Mouse (Mus musculus): ENCODE results near the gene Wee2. TPM values are rescaled to one million over a fixed set of nuclear protein-coding genes. Genes with fewer than 3 reads are reported as not detected.

Gene Wee2
- not detected in 2 replicates for polyA plus RNA-seq (2012; rRNA removed)

- H3K4me1 ChIP-seq (ENCODE audit: control insufficient read depth, insufficient read depth, low read length): no peaks in the 10 kb centered on the region
- 61% methylated on average over 5 of the region's 5 CpGs for WGBS
- no peak for TF ChIP-seq POLR2A (IDR thresholded peaks at IDR 0.05; ENCODE audit: borderline replicate concordance, extremely low read depth, low read depth, low read length)
- H3K4me3 ChIP-seq (replicated peaks; ENCODE audit: extremely low read depth, low read depth, low read length): no peak within 1 kb of the TSS
- no peak for DNase-seq
Measured at GRCm38 (mm10) chr6:40438936-40439335, at the start of gene Wee2. Gene Wee2 (plus strand): TSS chr6:40439088.

DNA sequence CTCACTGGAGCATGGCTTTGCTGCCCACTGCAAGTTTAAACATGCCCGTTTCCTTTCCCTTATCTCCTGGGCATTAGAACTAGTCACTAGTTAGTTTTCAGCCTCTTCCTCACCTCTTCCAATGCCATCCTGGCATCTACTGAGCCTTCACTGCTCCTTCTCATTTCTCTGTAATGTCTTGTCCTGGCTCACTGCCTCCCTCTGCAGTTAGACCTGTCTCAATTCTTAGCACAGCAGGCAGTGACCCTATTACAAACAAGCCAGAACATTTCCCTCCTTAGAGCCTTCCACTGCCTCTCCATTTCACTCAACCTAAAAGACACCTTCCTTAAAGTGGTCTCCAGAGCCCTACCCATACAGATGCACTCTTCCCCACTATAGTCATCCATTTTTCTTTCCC lies 47.9 kb upstream of the Wee2 start:
- no peak for DNase-seq
- TF ChIP-seq CTCF (IDR thresholded peaks at IDR 0.05; ENCODE audit: insufficient read depth, low read length) (no peak), POLR2A (IDR thresholded peaks at IDR 0.05; ENCODE audit: borderline replicate concordance, extremely low read depth, low read depth, low read length) (no peak)
- 93% methylated on average over 1 of the region's 1 CpGs for WGBS

DNA sequence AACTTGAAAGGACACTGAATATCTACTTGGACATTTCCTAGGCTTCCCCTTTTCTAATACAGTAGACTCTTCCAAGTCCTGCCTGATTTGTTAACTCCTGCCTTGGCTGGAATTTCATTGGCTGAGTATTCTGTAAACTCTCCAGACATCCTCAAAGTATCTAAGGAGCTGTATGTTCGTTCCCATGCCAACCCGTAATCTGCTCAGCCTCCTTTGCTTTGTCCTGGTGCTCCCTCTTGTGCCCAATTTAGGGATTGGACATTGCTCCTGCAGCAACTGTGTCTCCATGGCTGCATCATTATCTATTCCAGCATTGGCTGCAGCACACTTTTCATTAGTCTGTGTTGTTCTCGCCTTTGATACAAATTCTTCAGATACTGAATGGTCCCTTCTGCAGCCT lies 45.7 kb upstream of the Wee2 start:
- TF ChIP-seq POLR2A (IDR thresholded peaks at IDR 0.05; ENCODE audit: borderline replicate concordance, extremely low read depth, low read depth, low read length) (no peak), CTCF (IDR thresholded peaks at IDR 0.05; ENCODE audit: insufficient read depth, low read length) (peak; percentile 79)
- 38% methylated on average over 3 of the region's 3 CpGs for WGBS
- peak; percentile 56 for DNase-seq
- H3K4me3 ChIP-seq (replicated peaks; ENCODE audit: extremely low read depth, low read depth, low read length): no peak overlapping the region
- no peaks in the 10 kb centered on the region for H3K4me1 ChIP-seq (ENCODE audit: control insufficient read depth, insufficient read depth, low read length)

More for the DNA sequence above, 47.9 kb upstream of the Wee2 start:
- no peak overlapping the region for H3K4me3 ChIP-seq (replicated peaks; ENCODE audit: extremely low read depth, low read depth, low read length)
- H3K4me1 ChIP-seq (ENCODE audit: control insufficient read depth, insufficient read depth, low read length): no peaks in the 10 kb centered on the region

GRCm38 (mm10) chr6:40402031-40402430 lies 36.9 kb upstream of the Wee2 start:
- TF ChIP-seq CTCF (IDR thresholded peaks at IDR 0.05; ENCODE audit: insufficient read depth, low read length) (no peak), POLR2A (IDR thresholded peaks at IDR 0.05; ENCODE audit: borderline replicate concordance, extremely low read depth, low read depth, low read length) (no peak)
- H3K4me1 ChIP-seq (ENCODE audit: control insufficient read depth, insufficient read depth, low read length): no peaks in the 10 kb centered on the region
- 64% methylated on average over 2 of the region's 2 CpGs for WGBS
- no peak overlapping the region for H3K4me3 ChIP-seq (replicated peaks; ENCODE audit: extremely low read depth, low read depth, low read length)
- DNase-seq: no peak

- no peaks in the 10 kb centered on the region for H3K4me1 ChIP-seq (ENCODE audit: control insufficient read depth, insufficient read depth, low read length)
- TF ChIP-seq POLR2A (IDR thresholded peaks at IDR 0.05; ENCODE audit: borderline replicate concordance, extremely low read depth, low read depth, low read length) (no peak), CTCF (IDR thresholded peaks at IDR 0.05; ENCODE audit: insufficient read depth, low read length) (no peak)
- no peak overlapping the region for H3K4me3 ChIP-seq (replicated peaks; ENCODE audit: extremely low read depth, low read depth, low read length)
- DNase-seq: no peak
- WGBS: 89% methylated on average over 4 of the region's 4 CpGs
Measured at GRCm38 (mm10) chr6:40403640-40404285, 35.1 kb upstream of the Wee2 start.

- TF ChIP-seq POLR2A (IDR thresholded peaks at IDR 0.05; ENCODE audit: borderline replicate concordance, extremely low read depth, low read depth, low read length) (no peak), CTCF (IDR thresholded peaks at IDR 0.05; ENCODE audit: insufficient read depth, low read length) (no peak)
- no peak for DNase-seq
- Histone ChIP-seq H3K4me1 (ENCODE audit: control insufficient read depth, insufficient read depth, low read length) (no peaks in the 10 kb centered on the region), H3K4me3 (replicated peaks; ENCODE audit: extremely low read depth, low read depth, low read length) (no peak overlapping the region)
- 80% methylated on average over 3 of the region's 3 CpGs for WGBS
Measured at GRCm38 (mm10) chr6:40411085-40411484, 27.8 kb upstream of the Wee2 start.

- Histone ChIP-seq H3K4me3 (replicated peaks; ENCODE audit: extremely low read depth, low read depth, low read length) (no peak overlapping the region), H3K4me1 (ENCODE audit: control insufficient read depth, insufficient read depth, low read length) (no peaks in the 10 kb centered on the region)
- DNase-seq: no peak
- no peak for TF ChIP-seq CTCF (IDR thresholded peaks at IDR 0.05; ENCODE audit: insufficient read depth, low read length)
- no peak for TF ChIP-seq POLR2A (IDR thresholded peaks at IDR 0.05; ENCODE audit: borderline replicate concordance, extremely low read depth, low read depth, low read length)
- 77% methylated on average over 5 of the region's 5 CpGs for WGBS
Measured at GRCm38 (mm10) chr6:40413046-40413445, 25.8 kb upstream of the Wee2 start.

GRCm38 (mm10) chr6:40413565-40413964 lies 25.3 kb upstream of the Wee2 start:
- TF ChIP-seq POLR2A (IDR thresholded peaks at IDR 0.05; ENCODE audit: borderline replicate concordance, extremely low read depth, low read depth, low read length) (no peak), CTCF (IDR thresholded peaks at IDR 0.05; ENCODE audit: insufficient read depth, low read length) (no peak)
- Histone ChIP-seq H3K4me3 (replicated peaks; ENCODE audit: extremely low read depth, low read depth, low read length) (no peak overlapping the region), H3K4me1 (ENCODE audit: control insufficient read depth, insufficient read depth, low read length) (no peaks in the 10 kb centered on the region)
- WGBS: 93% methylated on average over 3 of the region's 3 CpGs
- no peak for DNase-seq

DNA sequence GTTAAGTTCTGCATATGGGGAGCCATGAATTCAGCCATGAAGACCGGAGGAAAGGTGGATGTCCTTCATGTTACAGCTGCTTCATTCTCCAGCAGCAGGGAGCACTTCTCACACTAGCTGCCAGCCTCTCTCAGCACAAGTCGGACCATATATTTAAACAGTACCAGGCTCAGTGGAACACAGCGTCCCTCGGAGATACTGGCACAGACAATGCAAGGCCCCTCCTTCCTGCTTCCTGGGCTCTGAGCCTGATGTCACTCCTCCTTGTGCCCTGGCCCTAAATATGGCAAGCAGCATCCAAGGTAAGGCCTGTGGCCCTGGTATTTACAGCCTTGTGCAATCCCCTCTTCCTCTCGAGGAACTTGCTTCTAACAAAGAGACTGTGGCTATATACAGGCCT lies 23.1 kb upstream of the Wee2 start:
- no peaks in the 10 kb centered on the region for H3K4me1 ChIP-seq (ENCODE audit: control insufficient read depth, insufficient read depth, low read length)
- TF ChIP-seq POLR2A (IDR thresholded peaks at IDR 0.05; ENCODE audit: borderline replicate concordance, extremely low read depth, low read depth, low read length) (no peak), CTCF (IDR thresholded peaks at IDR 0.05; ENCODE audit: insufficient read depth, low read length) (no peak)
- H3K4me3 ChIP-seq (replicated peaks; ENCODE audit: extremely low read depth, low read depth, low read length): no peak overlapping the region
- 68% methylated on average over 5 of the region's 5 CpGs for WGBS
- DNase-seq: no peak

- TF ChIP-seq POLR2A (IDR thresholded peaks at IDR 0.05; ENCODE audit: borderline replicate concordance, extremely low read depth, low read depth, low read length) (no peak), CTCF (IDR thresholded peaks at IDR 0.05; ENCODE audit: insufficient read depth, low read length) (no peak)
- DNase-seq: no peak
- Histone ChIP-seq H3K4me1 (ENCODE audit: control insufficient read depth, insufficient read depth, low read length) (no peaks in the 10 kb centered on the region), H3K4me3 (replicated peaks; ENCODE audit: extremely low read depth, low read depth, low read length) (no peak overlapping the region)
- 90% methylated on average over 4 of the region's 4 CpGs for WGBS
Measured at GRCm38 (mm10) chr6:40418386-40418785, 20.5 kb upstream of the Wee2 start.

All from lung, adult 2 months (tissue).